Mouse (Mus musculus) bone marrow macrophage, adult 2 months (primary cell): ENCODE data around the gene 2810408A11Rik. TPM values are rescaled to one million over a fixed set of nuclear protein-coding genes. Genes with fewer than 3 reads are reported as not detected.
"Not testable (repeated sequence)": the region's sequence is repeated elsewhere in the genome, so short reads cannot be mapped to it uniquely, and the experiment has no call there.

Source experiments
- H3K27ac ChIP-seq: 2 replicates; pipeline ENCODE4 v1.5.1; 2012; ENCODE audit warnings: low read depth, low read length; ENCODE audit not compliant: insufficient read depth
- H3K4me1 ChIP-seq: 2 replicates; pipeline ENCODE4 v1.6.1; 2012; ENCODE audit warnings: low read length; ENCODE audit not compliant: control insufficient read depth, insufficient read depth
- H3K4me3 ChIP-seq: 2 replicates; pipeline ENCODE4 v1.5.1; 2012; ENCODE audit warnings: mild to moderate bottlenecking, low read length, moderate library complexity; ENCODE audit not compliant: insufficient read depth
- CTCF ChIP-seq: IDR thresholded peaks from 2 replicates; pipeline ENCODE4 v1.5.1; 2012; ENCODE audit warnings: low read depth, mild to moderate bottlenecking, low read length, moderate library complexity
- POLR2A ChIP-seq: IDR thresholded peaks from 2 replicates; pipeline ENCODE4 v1.6.1; 2012; ENCODE audit warnings: mild to moderate bottlenecking, low read depth, low read length, borderline replicate concordance
- polyA plus RNA-seq: library from polyadenylated mRNA; stranded (reverse); fragments of >200 nt; gene quantifications from 2 replicates; pipeline ENCODE4 v1.2.4, GENCODE M21; 2012; ENCODE audit not compliant: missing spikeins, insufficient read depth, insufficient read length

2810408A11Rik gene
- polyA plus RNA-seq, 1 experiment: not detected

- Histone ChIP-seq H3K4me3 (peak overlapping the region; percentile 96), H3K4me1 (peaks cover 33% of the 10 kb centered on the region), H3K27ac (peak overlapping the region; percentile 94)
- TF ChIP-seq CTCF (no peak), POLR2A (no peak)
Observed at GRCm38 (mm10) chr11:69919661-69920265, 19.0 kb upstream of the 2810408A11Rik start.

DNA sequence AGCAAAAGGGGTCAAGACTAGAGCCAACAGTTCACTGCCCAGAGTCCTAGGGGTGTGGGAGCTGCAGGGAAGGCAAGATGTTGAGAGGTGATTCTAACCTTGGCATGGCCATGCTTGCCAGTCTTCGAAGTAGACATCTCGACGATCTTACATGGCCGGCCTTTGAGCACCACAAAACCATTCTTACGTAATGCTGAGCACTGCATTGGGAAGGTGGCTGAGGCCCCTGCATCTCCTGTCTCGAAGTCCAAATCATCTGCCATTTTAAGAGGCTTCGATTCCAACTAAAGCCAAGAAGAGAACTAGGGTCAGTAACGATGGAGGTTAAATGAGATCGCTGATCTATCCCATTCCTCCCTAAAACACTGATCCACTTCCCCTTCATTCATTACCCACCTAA, 18.3 kb upstream of the 2810408A11Rik start:
- Histone ChIP-seq H3K4me1 (peaks cover 33% of the 10 kb centered on the region), H3K4me3 (peak overlapping the region; percentile 96), H3K27ac (peak overlapping the region; percentile 45; the same call in 1 of the 2 replicates)
- TF ChIP-seq CTCF (no peak), POLR2A (no peak)

DNA sequence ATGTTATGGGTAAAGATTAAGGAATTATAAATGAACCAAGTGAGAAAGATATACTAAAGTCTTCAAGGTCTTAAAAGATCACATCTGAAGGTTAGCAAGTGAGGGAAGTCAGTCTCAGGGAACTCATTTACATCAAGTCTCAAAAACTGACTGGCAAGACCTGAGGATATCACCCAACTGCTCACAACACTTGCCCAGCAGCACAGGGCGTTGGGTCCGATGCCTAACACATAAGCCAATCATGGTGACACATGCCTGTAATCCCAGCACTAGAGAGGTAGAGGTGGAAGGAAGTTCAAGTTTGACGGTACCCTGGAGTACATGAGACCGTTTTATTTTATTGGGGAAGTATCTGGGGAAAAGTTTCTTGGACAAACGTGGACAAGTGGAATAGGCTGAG, 17.3 kb upstream of the 2810408A11Rik start:
- Histone ChIP-seq H3K4me3 (0 out of 2 replicates have a peak overlapping the region, but pooled peaks have one; percentile 96), H3K4me1 (peaks cover 28% of the 10 kb centered on the region), H3K27ac (no peak overlapping the region)
- TF ChIP-seq CTCF (no peak), POLR2A (no peak)

- no peak for TF ChIP-seq CTCF
- no peak for TF ChIP-seq POLR2A
- Histone ChIP-seq H3K4me3 (no peak overlapping the region; the same call in 1 of the 2 replicates), H3K4me1 (peaks cover 26% of the 10 kb centered on the region), H3K27ac (no peak overlapping the region)
Observed at GRCm38 (mm10) chr11:69917379-69917948, 16.7 kb upstream of the 2810408A11Rik start.

- H3K4me3 ChIP-seq, H3K27ac ChIP-seq: not testable (repeated sequence)
- peaks cover 26% of the 10 kb centered on the region for H3K4me1 ChIP-seq
Observed at GRCm38 (mm10) chr11:69916652-69917378, 16.0 kb upstream of the 2810408A11Rik start.

DNA sequence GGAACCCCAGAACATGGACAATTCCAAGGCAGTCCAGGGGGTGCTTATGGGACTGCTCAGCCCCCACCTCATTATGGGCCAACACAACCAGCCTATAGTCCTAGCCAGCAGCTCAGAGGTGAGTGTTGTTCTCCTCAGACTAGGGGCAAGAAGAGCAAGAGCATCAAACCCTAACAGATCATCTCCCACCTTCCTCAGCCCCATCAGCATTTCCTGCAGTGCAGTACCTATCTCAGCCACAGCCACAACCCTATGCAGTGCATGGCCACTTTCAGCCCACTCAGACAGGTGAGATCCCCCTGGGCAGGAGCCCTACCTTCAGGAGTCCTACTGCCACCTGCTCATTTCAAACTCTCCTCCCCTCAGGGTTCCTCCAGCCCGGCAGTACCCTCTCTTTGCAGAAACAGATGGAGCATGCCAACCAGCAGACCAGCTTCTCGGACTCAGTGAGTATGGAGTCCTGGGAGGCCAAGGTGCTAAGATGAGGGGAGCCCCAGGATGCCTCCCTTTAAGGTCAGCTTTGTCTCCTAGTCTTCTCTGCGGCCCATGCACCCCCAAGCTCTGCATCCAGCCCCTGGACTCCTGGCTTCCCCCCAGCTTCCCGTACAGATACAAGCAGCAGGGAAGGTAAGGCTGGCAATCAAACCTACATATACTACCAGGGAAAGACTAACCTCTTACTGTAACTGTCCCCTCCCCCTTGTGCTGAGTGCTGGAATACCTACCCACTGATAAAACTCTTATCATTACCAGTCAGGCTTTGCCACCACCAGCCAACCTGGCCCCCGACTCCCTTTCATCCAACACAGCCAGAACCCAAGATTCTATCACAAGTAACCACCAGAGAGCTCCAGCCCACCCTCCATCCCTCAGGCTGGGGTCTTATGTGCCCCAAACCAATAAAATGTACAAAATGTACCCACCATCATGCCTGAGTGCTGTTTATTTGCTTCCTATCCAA, 15.2 kb upstream of the 2810408A11Rik start:
- peak overlapping the region; percentile 20 for H3K4me3 ChIP-seq
- peaks cover 26% of the 10 kb centered on the region for H3K4me1 ChIP-seq
- TF ChIP-seq CTCF (no peak), POLR2A (no peak)
- H3K27ac ChIP-seq: no peak overlapping the region

DNA sequence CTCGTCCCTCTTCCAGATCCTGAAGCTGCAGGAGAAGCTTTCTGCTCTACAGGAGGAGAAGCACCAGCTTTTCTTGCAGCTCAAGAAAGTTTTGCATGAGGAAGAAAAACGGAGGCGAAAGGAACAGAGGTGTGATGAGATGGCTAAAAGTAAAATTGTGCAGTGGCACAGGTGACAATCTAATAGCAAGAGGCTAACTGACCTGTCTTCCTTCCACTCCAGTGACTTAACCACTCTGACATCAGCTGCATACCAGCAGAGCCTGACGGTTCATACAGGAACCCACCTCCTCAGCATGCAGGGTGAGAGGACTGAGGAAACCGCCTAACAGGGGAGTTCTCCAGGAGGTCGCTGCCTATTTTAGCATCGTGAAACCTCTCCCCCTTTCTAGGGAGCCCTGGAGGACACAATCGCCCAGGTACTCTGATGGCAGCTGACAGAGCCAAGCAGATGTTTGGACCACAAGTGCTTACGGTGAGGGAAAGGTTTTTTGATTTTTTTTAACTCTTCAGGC, 14.2 kb upstream of the 2810408A11Rik start:
- TF ChIP-seq POLR2A (no peak), CTCF (no peak)
- H3K27ac ChIP-seq: no peak overlapping the region
- H3K4me1 ChIP-seq: peaks cover 26% of the 10 kb centered on the region
- H3K4me3 ChIP-seq: peak overlapping the region; percentile 69

DNA sequence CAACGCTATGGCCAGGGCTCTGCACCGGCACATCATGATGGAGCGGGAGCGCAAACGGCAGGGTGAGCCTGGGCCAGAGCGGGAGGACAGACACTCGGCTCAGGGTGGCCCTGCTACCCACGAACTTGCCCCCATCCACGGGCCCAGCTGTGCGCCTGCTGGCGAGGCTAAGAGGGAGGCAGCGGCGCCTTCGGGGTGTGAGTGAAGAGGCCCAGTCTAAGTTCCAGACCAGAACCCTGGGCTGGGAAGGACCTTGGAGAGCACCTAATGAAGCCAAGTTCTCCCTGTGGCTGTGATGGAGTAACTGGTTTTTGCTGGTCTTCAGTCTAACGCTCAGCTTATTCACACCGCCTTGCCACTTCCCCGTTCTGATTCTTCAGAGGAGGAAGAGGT, 13.6 kb upstream of the 2810408A11Rik start:
- H3K4me3 ChIP-seq: peak overlapping the region; percentile 69
- peaks cover 26% of the 10 kb centered on the region for H3K4me1 ChIP-seq
- H3K27ac ChIP-seq: peak overlapping the region; percentile 59
- TF ChIP-seq POLR2A (no peak), CTCF (no peak)
